Mouse (Mus musculus): Measurements from ENCODE around the gene Selenop. TPM values are rescaled to one million over a fixed set of nuclear protein-coding genes. Genes with fewer than 3 reads are reported as not detected.

Selenop gene
- polyA plus RNA-seq, 1 experiment from 2014 or later, result 152 TPM

DNA sequence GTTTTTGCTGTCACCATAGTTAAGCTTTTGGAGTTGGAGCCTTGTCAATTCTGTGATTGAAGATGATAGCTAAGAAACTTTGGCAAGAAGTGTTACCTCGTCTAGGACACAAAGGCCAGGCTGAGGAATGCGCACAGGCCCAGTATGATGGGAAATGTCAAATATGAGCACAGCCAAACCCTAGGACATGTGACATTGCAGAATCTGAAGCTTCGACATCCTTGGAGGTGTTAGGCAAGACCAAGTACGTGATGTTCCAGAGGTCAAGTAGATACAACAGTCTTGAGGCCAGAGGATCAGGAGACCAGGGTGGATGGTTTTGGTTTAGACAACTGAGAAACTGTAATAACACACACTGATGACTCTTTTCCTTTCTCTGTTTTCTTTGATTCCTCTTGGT, 8.0 kb upstream of the Selenop start:
- no peak for ATAC-seq (ENCODE audit: insufficient number of reproducible peaks, insufficient read depth, low FRiP score, low read depth)
- Histone ChIP-seq H3K4me2 (replicated peaks; ENCODE audit: low read depth, low read length) (no peak overlapping the region), H3K4me3 (ENCODE audit: low read depth, low read length) (no peak overlapping the region), H3K9ac (replicated peaks; ENCODE audit: low read depth, low read length) (no peak overlapping the region), H3K36me3 (ENCODE audit: control insufficient read depth, insufficient read depth, low read length) (no peaks in the 10 kb centered on the region), H3K27me3 (ENCODE audit: control insufficient read depth, insufficient read depth, low read length) (no peaks in the 10 kb centered on the region), H3K4me1 (ENCODE audit: control insufficient read depth, insufficient read depth, low read length) (no peaks in the 10 kb centered on the region), H3K27ac (ENCODE audit: low read length) (no peak overlapping the region), H3K9me3 (ENCODE audit: control insufficient read depth, low read depth, low read length) (no peaks in the 10 kb centered on the region)
- 83% methylated on average over 4 of the region's 4 CpGs for WGBS

DNA sequence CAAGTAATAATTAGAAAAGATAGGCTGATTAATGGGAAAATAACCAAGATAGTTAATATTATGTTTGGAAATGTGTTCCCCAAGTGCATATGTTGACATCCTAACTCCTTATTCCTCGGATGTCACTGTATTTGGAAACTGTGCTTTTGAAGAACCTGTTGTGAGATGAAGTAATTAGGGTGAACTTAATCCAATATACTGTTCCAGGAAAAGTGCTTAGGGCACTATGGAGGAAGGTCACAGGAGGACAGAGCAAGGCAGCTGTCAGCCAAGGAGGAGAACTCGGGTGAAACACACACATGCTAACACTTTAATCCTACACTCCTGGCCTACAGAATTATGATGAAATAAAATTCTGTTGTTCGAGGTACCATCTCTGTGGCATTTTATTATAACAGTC, 5.5 kb upstream of the Selenop start:
- Histone ChIP-seq H3K36me3 (ENCODE audit: control insufficient read depth, insufficient read depth, low read length) (no peaks in the 10 kb centered on the region), H3K4me2 (replicated peaks; ENCODE audit: low read depth, low read length) (no peak overlapping the region), H3K27me3 (ENCODE audit: control insufficient read depth, insufficient read depth, low read length) (no peaks in the 10 kb centered on the region), H3K9ac (replicated peaks; ENCODE audit: low read depth, low read length) (no peak overlapping the region), H3K27ac (ENCODE audit: low read length) (no peak overlapping the region), H3K9me3 (ENCODE audit: control insufficient read depth, low read depth, low read length) (no peaks in the 10 kb centered on the region), H3K4me1 (ENCODE audit: control insufficient read depth, insufficient read depth, low read length) (no peaks in the 10 kb centered on the region), H3K4me3 (ENCODE audit: low read depth, low read length) (no peak overlapping the region)
- WGBS, result 70% methylated on average over 3 of the region's 3 CpGs
- no peak for ATAC-seq (ENCODE audit: insufficient number of reproducible peaks, insufficient read depth, low FRiP score, low read depth)

DNA sequence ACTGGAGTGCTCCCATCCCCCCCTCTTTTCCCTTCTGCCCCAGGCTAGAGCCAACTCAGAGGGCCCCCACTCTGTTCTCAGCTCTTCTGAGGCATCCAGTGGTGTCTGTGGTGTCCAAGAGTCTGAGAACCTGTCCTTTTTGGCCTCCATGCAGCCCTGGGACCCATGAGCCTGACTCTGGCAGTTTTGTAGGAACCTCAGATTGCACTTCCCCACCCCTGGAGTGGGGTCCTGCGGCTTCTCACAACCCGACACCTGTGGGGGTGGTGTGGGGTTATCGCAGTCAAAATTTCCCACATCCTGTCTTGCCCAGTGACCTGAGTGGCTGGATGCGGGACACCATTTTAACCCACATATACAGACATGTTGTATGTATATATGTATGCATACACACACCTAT, 4.1 kb upstream of the Selenop start:
- Histone ChIP-seq H3K4me2 (replicated peaks; ENCODE audit: low read depth, low read length) (no peak overlapping the region), H3K36me3 (ENCODE audit: control insufficient read depth, insufficient read depth, low read length) (no peaks in the 10 kb centered on the region), H3K4me3 (ENCODE audit: low read depth, low read length) (no peak overlapping the region), H3K9ac (replicated peaks; ENCODE audit: low read depth, low read length) (no peak overlapping the region), H3K27me3 (ENCODE audit: control insufficient read depth, insufficient read depth, low read length) (no peaks in the 10 kb centered on the region), H3K9me3 (ENCODE audit: control insufficient read depth, low read depth, low read length) (no peaks in the 10 kb centered on the region), H3K27ac (ENCODE audit: low read length) (no peak overlapping the region), H3K4me1 (ENCODE audit: control insufficient read depth, insufficient read depth, low read length) (peaks cover 3% of the 10 kb centered on the region; the same call in 1 of the 2 replicates)
- 90% methylated on average over 4 of the region's 4 CpGs for WGBS
- ATAC-seq (ENCODE audit: insufficient number of reproducible peaks, insufficient read depth, low FRiP score, low read depth), result no peak

DNA sequence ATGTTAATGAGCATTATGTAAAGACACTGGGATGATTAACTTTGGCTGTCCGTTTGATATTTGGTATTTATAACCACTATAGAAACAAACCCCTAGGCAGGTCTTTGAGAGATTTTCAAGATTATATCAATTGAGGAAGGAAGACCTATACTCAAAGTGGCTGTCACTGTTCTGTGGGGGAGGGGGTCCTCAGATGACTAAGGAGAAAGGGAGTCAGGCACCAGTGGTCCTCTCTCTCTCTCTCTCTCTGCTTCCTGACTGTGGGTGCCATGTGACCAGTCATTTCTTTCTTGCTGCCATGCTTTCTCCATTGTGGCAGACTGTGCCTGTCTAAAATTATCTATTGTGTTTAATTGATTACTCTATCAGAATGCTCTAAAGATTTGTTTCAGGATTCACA, 3.5 kb upstream of the Selenop start:
- H3K27me3 ChIP-seq (ENCODE audit: control insufficient read depth, insufficient read depth, low read length), result no peaks in the 10 kb centered on the region
- no peaks in the 10 kb centered on the region for H3K9me3 ChIP-seq (ENCODE audit: control insufficient read depth, low read depth, low read length)
- H3K4me2 ChIP-seq (replicated peaks; ENCODE audit: low read depth, low read length), result no peak overlapping the region
- H3K4me1 ChIP-seq (ENCODE audit: control insufficient read depth, insufficient read depth, low read length), result peaks cover 8% of the 10 kb centered on the region; the same call in 1 of the 2 replicates
- no peak overlapping the region for H3K9ac ChIP-seq (replicated peaks; ENCODE audit: low read depth, low read length)
- no peak overlapping the region for H3K4me3 ChIP-seq (ENCODE audit: low read depth, low read length)
- H3K27ac ChIP-seq (ENCODE audit: low read length), result no peak overlapping the region
- 82% methylated on average over 1 of the region's 1 CpGs for WGBS
- no peaks in the 10 kb centered on the region for H3K36me3 ChIP-seq (ENCODE audit: control insufficient read depth, insufficient read depth, low read length)
- ATAC-seq (ENCODE audit: insufficient number of reproducible peaks, insufficient read depth, low FRiP score, low read depth), result no peak

DNA sequence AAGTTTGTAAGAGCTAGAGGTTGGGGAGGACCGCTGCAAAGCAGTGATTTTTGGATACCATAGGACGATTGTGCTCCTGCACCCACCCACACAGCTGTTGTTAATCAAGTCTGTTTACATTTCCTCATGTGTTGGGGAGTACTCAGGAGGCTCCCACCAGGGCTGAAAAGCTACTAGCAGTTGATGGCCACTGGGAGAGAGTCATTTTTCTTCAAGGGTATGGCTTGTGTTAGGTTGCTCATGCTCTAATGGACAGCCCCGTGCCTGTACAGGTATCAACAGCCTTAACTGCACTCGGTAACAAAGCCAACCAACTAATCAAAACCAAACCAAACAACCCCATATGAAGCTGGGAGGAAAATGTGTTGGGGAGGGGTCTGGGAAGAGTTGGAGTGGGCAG, 1.1 kb downstream of the Selenop start:
- Histone ChIP-seq H3K36me3 (ENCODE audit: control insufficient read depth, insufficient read depth, low read length) (no peaks in the 10 kb centered on the region), H3K4me2 (replicated peaks; ENCODE audit: low read depth, low read length) (no peak overlapping the region), H3K9me3 (ENCODE audit: control insufficient read depth, low read depth, low read length) (no peaks in the 10 kb centered on the region), H3K27ac (ENCODE audit: low read length) (no peak overlapping the region; the same call in 1 of the 2 replicates), H3K27me3 (ENCODE audit: control insufficient read depth, insufficient read depth, low read length) (no peaks in the 10 kb centered on the region), H3K4me1 (ENCODE audit: control insufficient read depth, insufficient read depth, low read length) (peaks cover 15% of the 10 kb centered on the region; the same call in 1 of the 2 replicates), H3K9ac (replicated peaks; ENCODE audit: low read depth, low read length) (no peak overlapping the region), H3K4me3 (ENCODE audit: low read depth, low read length) (no peak overlapping the region)
- 45% methylated on average over 4 of the region's 4 CpGs for WGBS
- ATAC-seq (ENCODE audit: insufficient number of reproducible peaks, insufficient read depth, low FRiP score, low read depth), result no peak

DNA sequence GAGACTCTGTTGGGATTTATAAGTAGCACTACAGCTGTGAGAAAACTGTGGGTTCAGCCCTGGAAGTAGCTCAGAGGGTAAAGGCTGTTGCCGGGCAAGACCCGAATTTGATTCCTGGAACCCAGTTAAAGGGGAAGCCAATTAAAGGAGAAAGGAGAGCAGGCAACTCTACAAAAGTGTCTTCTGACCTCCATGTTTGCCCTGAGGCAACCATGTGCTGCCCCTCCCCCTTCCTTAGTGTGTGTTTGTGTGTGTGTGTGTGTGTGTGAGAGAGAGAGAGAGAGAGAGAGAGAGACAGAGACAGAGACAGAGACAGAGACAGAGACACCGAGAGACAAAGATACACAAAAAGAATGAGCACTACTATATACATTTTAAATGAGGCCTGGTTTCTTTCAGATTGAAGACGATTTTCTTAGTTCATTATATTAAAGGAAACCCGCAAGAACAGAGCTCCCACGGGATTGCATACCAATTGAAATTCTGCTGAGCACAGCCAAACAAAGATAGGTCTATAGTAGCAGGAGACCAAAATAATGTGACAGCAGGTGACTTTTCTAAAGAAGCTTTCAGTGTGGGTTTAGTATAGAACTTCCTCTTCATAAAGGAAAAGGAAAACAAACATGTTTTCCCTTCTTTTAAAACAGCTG, 1.8 kb downstream of the Selenop start:
- Histone ChIP-seq H3K27ac (ENCODE audit: low read length) (peak overlapping the region; percentile 39), H3K4me1 (ENCODE audit: control insufficient read depth, insufficient read depth, low read length) (peaks cover 15% of the 10 kb centered on the region; the same call in 1 of the 2 replicates), H3K36me3 (ENCODE audit: control insufficient read depth, insufficient read depth, low read length) (no peaks in the 10 kb centered on the region), H3K27me3 (ENCODE audit: control insufficient read depth, insufficient read depth, low read length) (no peaks in the 10 kb centered on the region), H3K9me3 (ENCODE audit: control insufficient read depth, low read depth, low read length) (no peaks in the 10 kb centered on the region), H3K4me3 (ENCODE audit: low read depth, low read length) (peak overlapping the region; percentile 19; the same call in 1 of the 2 replicates), H3K4me2 (replicated peaks; ENCODE audit: low read depth, low read length) (peak overlapping the region; percentile 46), H3K9ac (replicated peaks; ENCODE audit: low read depth, low read length) (no peak overlapping the region)
- no peak for ATAC-seq (ENCODE audit: insufficient number of reproducible peaks, insufficient read depth, low FRiP score, low read depth)
- 23% methylated on average over 6 of the region's 6 CpGs for WGBS

DNA sequence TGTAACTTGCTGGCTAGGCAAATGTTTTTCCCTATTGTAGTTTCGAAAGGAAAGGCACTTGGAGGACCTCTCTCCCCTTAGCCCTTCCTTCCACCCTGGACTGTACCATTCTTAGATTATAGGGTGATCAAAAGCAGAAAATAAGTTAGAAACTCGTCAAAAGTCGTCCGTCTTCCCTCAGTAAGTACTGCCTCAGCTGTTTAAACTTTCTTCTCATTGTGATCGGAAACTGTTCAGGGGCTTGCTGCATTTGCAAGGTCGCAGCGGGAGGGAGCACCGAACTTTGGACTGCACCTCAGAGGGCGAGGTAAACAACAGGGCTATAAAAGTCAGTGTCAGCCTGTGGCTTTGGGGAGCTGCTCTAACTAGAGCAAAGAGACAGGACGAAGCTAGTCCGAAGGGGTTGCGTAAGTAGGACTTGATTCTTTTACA, 2.3 kb downstream of the Selenop start:
- 7% methylated on average over 12 of the region's 12 CpGs for WGBS
- Histone ChIP-seq H3K9ac (replicated peaks; ENCODE audit: low read depth, low read length) (no peak overlapping the region), H3K27me3 (ENCODE audit: control insufficient read depth, insufficient read depth, low read length) (no peaks in the 10 kb centered on the region), H3K27ac (ENCODE audit: low read length) (peak overlapping the region; percentile 39), H3K36me3 (ENCODE audit: control insufficient read depth, insufficient read depth, low read length) (no peaks in the 10 kb centered on the region), H3K9me3 (ENCODE audit: control insufficient read depth, low read depth, low read length) (no peaks in the 10 kb centered on the region), H3K4me3 (ENCODE audit: low read depth, low read length) (peak overlapping the region; percentile 19), H3K4me2 (replicated peaks; ENCODE audit: low read depth, low read length) (peak overlapping the region; percentile 46), H3K4me1 (ENCODE audit: control insufficient read depth, insufficient read depth, low read length) (peaks cover 15% of the 10 kb centered on the region; the same call in 1 of the 2 replicates)
- peak; percentile 89 for ATAC-seq (ENCODE audit: insufficient number of reproducible peaks, insufficient read depth, low FRiP score, low read depth)

DNA sequence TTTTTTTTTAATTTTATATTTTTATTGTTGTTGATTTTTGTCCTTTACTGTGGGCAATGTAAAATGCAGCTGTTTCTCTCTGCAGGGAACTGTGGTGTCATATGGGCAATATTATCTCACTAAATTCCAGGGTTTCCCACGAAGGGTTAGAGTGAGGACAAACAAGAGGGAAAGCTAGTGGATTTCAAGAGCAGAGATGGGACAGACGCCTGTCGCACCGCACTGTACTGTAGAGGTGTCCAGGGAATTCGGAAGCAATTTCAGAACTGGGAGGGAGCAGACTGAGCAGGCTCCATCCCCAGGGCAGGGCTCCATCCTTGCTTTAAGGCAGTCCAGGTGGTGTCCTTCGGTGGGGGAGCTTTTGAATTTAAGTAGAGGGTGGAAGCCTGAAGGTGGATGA, 2.9 kb downstream of the Selenop start:
- 44% methylated on average over 6 of the region's 6 CpGs for WGBS
- H3K36me3 ChIP-seq (ENCODE audit: control insufficient read depth, insufficient read depth, low read length), result no peaks in the 10 kb centered on the region
- peak overlapping the region; percentile 19 for H3K4me3 ChIP-seq (ENCODE audit: low read depth, low read length)
- H3K27me3 ChIP-seq (ENCODE audit: control insufficient read depth, insufficient read depth, low read length), result no peaks in the 10 kb centered on the region
- H3K9ac ChIP-seq (replicated peaks; ENCODE audit: low read depth, low read length), result 0 out of 2 replicates have a peak overlapping the region, but pooled peaks have one; percentile 14
- no peak overlapping the region for H3K27ac ChIP-seq (ENCODE audit: low read length)
- peaks cover 15% of the 10 kb centered on the region; the same call in 1 of the 2 replicates for H3K4me1 ChIP-seq (ENCODE audit: control insufficient read depth, insufficient read depth, low read length)
- ATAC-seq (ENCODE audit: insufficient number of reproducible peaks, insufficient read depth, low FRiP score, low read depth), result peak; percentile 11; the same call in 1 of the 2 replicates
- no peaks in the 10 kb centered on the region for H3K9me3 ChIP-seq (ENCODE audit: control insufficient read depth, low read depth, low read length)
- peak overlapping the region; percentile 46 for H3K4me2 ChIP-seq (replicated peaks; ENCODE audit: low read depth, low read length)

DNA sequence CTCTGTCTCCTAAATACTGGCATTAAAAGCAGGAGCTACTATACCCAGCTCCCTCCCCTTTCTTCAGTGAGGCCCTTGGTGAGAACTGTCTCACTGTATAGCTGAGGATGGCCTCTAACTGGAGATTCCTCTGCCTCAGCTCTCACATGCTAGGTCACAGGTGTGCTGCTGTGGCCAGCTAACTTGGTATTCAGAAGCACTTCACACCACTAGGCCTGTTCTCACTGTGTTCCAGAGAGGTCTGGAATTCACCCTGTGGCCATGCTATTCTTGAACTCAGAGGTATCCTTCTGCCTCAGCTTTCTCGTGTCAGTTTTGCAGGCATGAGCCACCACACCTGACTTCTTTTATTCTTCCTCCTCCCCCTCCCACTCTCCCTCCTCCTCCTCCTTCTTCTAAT, 4.8 kb downstream of the Selenop start:
- Histone ChIP-seq H3K9me3 (ENCODE audit: control insufficient read depth, low read depth, low read length) (no peaks in the 10 kb centered on the region), H3K9ac (replicated peaks; ENCODE audit: low read depth, low read length) (no peak overlapping the region), H3K36me3 (ENCODE audit: control insufficient read depth, insufficient read depth, low read length) (no peaks in the 10 kb centered on the region; the same call in 1 of the 2 replicates), H3K27ac (ENCODE audit: low read length) (no peak overlapping the region), H3K4me3 (ENCODE audit: low read depth, low read length) (no peak overlapping the region), H3K27me3 (ENCODE audit: control insufficient read depth, insufficient read depth, low read length) (no peaks in the 10 kb centered on the region), H3K4me1 (ENCODE audit: control insufficient read depth, insufficient read depth, low read length) (peaks cover 15% of the 10 kb centered on the region; the same call in 1 of the 2 replicates), H3K4me2 (replicated peaks; ENCODE audit: low read depth, low read length) (no peak overlapping the region)
- ATAC-seq (ENCODE audit: insufficient number of reproducible peaks, insufficient read depth, low FRiP score, low read depth), result no peak
- 92% methylated on average over 1 of the region's 1 CpGs for WGBS
